ENCODE assay signal across 28 mouse cellular contexts in genomic region chr16:58682046-58682445, GRCm38 (mm10). TPM values are rescaled to one million over a fixed set of nuclear protein-coding genes. Genes with fewer than 3 reads are reported as not detected.
DNase-seq lines count a peak whose midpoint lies in the region; ATAC-seq lines count a peak whose summit lies in the region.
"Had no signal": no experiment of that assay in that cellular context is flagged by ENCODE, and none has a peak within 500 bp of the region (broad histone marks: within the 10 kb centered on the region; RNA-seq: fewer than 3 reads in every experiment).

No protein-coding gene starts in this region.

- peak; percentile 45 for ATAC-seq in liver, embryonic 12.5 days
- ATAC-seq in liver, embryonic 16.5 days (ENCODE audit: low read depth) = no peak
- ATAC-seq: activated CD4-positive, CD25-positive, alpha-beta regulatory T cell, adult 4 months; CD4-positive, CD25-positive, alpha-beta regulatory T cell, adult 4 months; forebrain, embryonic 13.5 days; Patski had no signal

- H3K4me3 ChIP-seq in liver, embryonic 12.5 days = no peak overlapping the region
- H3K4me3 ChIP-seq in liver, embryonic 16.5 days (ENCODE audit: low read depth, low read length) = no peak overlapping the region
- H3K4me3 ChIP-seq: embryonic facial prominence, embryonic 10.5 days; embryonic facial prominence, embryonic 12.5 days; forebrain, embryonic 13.5 days had no signal

- H3K4me1 ChIP-seq in liver, embryonic 12.5 days = peaks cover 40% of the 10 kb centered on the region
- peaks cover 15% of the 10 kb centered on the region for H3K4me1 ChIP-seq in liver, embryonic 16.5 days (ENCODE audit: control insufficient read depth, low read depth, low read length)
- H3K4me1 ChIP-seq: embryonic facial prominence, embryonic 10.5 days; embryonic facial prominence, embryonic 12.5 days; forebrain, embryonic 13.5 days had no signal

- H3K27ac ChIP-seq in liver, embryonic 12.5 days = peak overlapping the region; percentile 55
- peak overlapping the region; percentile 42; the same call in 1 of the 2 replicates for H3K27ac ChIP-seq in liver, embryonic 16.5 days (ENCODE audit: low read length)
- H3K27ac ChIP-seq: embryonic facial prominence, embryonic 10.5 days; embryonic facial prominence, embryonic 12.5 days; forebrain, embryonic 13.5 days had no signal

- intact Hi-C loops in heart, postnatal 25 days (cut with DNase I) = no loop called here

- peaks cover 55% of the 10 kb centered on the region for H3K36me3 ChIP-seq in liver, embryonic 12.5 days
- peaks cover 42% of the 10 kb centered on the region for H3K36me3 ChIP-seq in liver, embryonic 16.5 days (ENCODE audit: control insufficient read depth, insufficient read depth)

- H3K4me2 ChIP-seq in liver, embryonic 12.5 days = no peak overlapping the region
- no peak overlapping the region for H3K4me2 ChIP-seq in liver, embryonic 16.5 days (ENCODE audit: low read depth, low read length)
- H3K4me2 ChIP-seq: embryonic facial prominence, embryonic 12.5 days; forebrain, embryonic 13.5 days had no signal

- no peak overlapping the region for H3K9ac ChIP-seq in liver, embryonic 12.5 days
- no peak overlapping the region for H3K9ac ChIP-seq in liver, embryonic 16.5 days (ENCODE audit: low read depth, low read length)
- H3K9ac ChIP-seq: embryonic facial prominence, embryonic 12.5 days; forebrain, embryonic 13.5 days had no signal

- H3K9me3 ChIP-seq in liver, embryonic 12.5 days (replicated peaks) = no peaks in the 10 kb centered on the region
- H3K9me3 ChIP-seq in liver, embryonic 16.5 days (replicated peaks; ENCODE audit: control insufficient read depth, low read length) = no peaks in the 10 kb centered on the region
- H3K9me3 ChIP-seq: embryonic facial prominence, embryonic 10.5 days; embryonic facial prominence, embryonic 12.5 days; forebrain, embryonic 13.5 days; G1E had no signal

- WGBS in liver, embryonic 12.5 days (ENCODE audit: insufficient replicate concordance) = 83% methylated on average over 6 of the region's 6 CpGs
- WGBS in liver, embryonic 16.5 days (ENCODE audit: insufficient replicate concordance) = 92% methylated on average over 6 of the region's 6 CpGs

- no peaks in the 10 kb centered on the region for H3K27me3 ChIP-seq in liver, embryonic 12.5 days (replicated peaks)
- no peaks in the 10 kb centered on the region for H3K27me3 ChIP-seq in liver, embryonic 16.5 days (ENCODE audit: control insufficient read depth, insufficient read depth, low read depth, low read length)
- H3K27me3 ChIP-seq: CH12.LX; embryonic facial prominence, embryonic 12.5 days; forebrain, embryonic 13.5 days; Patski had no signal

- DNase-seq in heart, adult 11 months = peak; percentile 43
- no peak for DNase-seq in heart, postnatal 25 days (ENCODE audit: low spot score)
- no peak for DNase-seq in liver
- no peak for DNase-seq in urinary bladder, postnatal 4 days (ENCODE audit: low spot score in 2 of 2)
- no peak for DNase-seq in spleen, adult 12 weeks (ENCODE audit: low spot score)
- DNase-seq: adrenal gland, adult 8-10 months; adrenal gland, postnatal 14 days; adrenal gland, postnatal 36 days; B cell, adult 2 months; cerebellum, adult 11-12 months; cerebellum, adult 2 months; cerebellum, adult 9-10 months; cerebellum, postnatal 10 days; cerebellum, postnatal 25 days had no signal

RNA-seq across cellular contexts. Expression of gene Cpox, which starts 12.0 kb away (rescaled TPM):
- total RNA-seq in heart, postnatal 25 days (2021) = 10 to 100 TPM; 35.3 to 40.8 TPM
- polyA plus RNA-seq in liver, embryonic 12.5 days (2016; fragmentation: Nextera tagmentation; extraction: Ambion mirVana) = 692 and 703 TPM in 2 replicates
- 356 and 399 TPM in 2 replicates for polyA plus RNA-seq in liver, embryonic 16.5 days (2015; fragmentation: Nextera tagmentation; extraction: Ambion mirVana)

RNA-seq across cellular contexts. Expression of gene Gpr15, which starts 36.8 kb away (rescaled TPM):
- total RNA-seq in heart, postnatal 25 days (2021) = not detected
- polyA plus RNA-seq in liver, embryonic 12.5 days (2016; fragmentation: Nextera tagmentation; extraction: Ambion mirVana) = not detected in 2 replicates
- not detected in 2 replicates for polyA plus RNA-seq in liver, embryonic 16.5 days (2015; fragmentation: Nextera tagmentation; extraction: Ambion mirVana)
- total RNA-seq: adrenal gland, adult 18-20 months; adrenal gland, adult 8-10 months; adrenal gland, postnatal 14 days; adrenal gland, postnatal 36 days had no signal
- polyA plus RNA-seq: cerebellum, adult 2 months; cortical plate, adult 2 months; embryonic facial prominence, embryonic 10.5 days; embryonic facial prominence, embryonic 12.5 days; embryonic facial prominence, embryonic 14.5 days; forebrain, embryonic 11.5 days; forebrain, embryonic 13.5 days; G1E; Patski had no signal

RNA-seq across cellular contexts. Expression of gene E330017A01Rik, which starts 43.5 kb away (rescaled TPM):
- total RNA-seq in heart, postnatal 25 days (2021) = not detected
- polyA plus RNA-seq in liver, embryonic 12.5 days (2016; fragmentation: Nextera tagmentation; extraction: Ambion mirVana) = not detected in 2 replicates
- polyA plus RNA-seq in liver, embryonic 16.5 days (2015; fragmentation: Nextera tagmentation; extraction: Ambion mirVana) = not detected in 2 replicates
- total RNA-seq: adrenal gland, adult 18-20 months; adrenal gland, adult 8-10 months; adrenal gland, postnatal 14 days; adrenal gland, postnatal 36 days had no signal
- polyA plus RNA-seq: activated CD4-positive, CD25-positive, alpha-beta regulatory T cell, adult 4 months; CD4-positive, CD25-positive, alpha-beta regulatory T cell, adult 4 months; cerebellum, adult 2 months; cortical plate, adult 2 months; embryonic facial prominence, embryonic 10.5 days; embryonic facial prominence, embryonic 12.5 days; embryonic facial prominence, embryonic 14.5 days; forebrain, embryonic 11.5 days; forebrain, embryonic 13.5 days; G1E; Patski had no signal

RNA-seq across cellular contexts. Expression of gene Cldnd1, which starts 45.7 kb away (rescaled TPM):
- total RNA-seq in heart, postnatal 25 days (2021) = 10 to 100 TPM; 55.7 to 59.6 TPM
- 41.3 and 41.8 TPM in 2 replicates for polyA plus RNA-seq in liver, embryonic 12.5 days (2016; fragmentation: Nextera tagmentation; extraction: Ambion mirVana)
- 23.8 and 24.2 TPM in 2 replicates for polyA plus RNA-seq in liver, embryonic 16.5 days (2015; fragmentation: Nextera tagmentation; extraction: Ambion mirVana)
